Mouse (Mus musculus): ENCODE data around the gene Lmo7. TPM values are rescaled to one million over a fixed set of nuclear protein-coding genes. Genes with fewer than 3 reads are reported as not detected.

The Lmo7 gene
- polyA plus RNA-seq, 1 experiment: 0.79 TPM

DNA sequence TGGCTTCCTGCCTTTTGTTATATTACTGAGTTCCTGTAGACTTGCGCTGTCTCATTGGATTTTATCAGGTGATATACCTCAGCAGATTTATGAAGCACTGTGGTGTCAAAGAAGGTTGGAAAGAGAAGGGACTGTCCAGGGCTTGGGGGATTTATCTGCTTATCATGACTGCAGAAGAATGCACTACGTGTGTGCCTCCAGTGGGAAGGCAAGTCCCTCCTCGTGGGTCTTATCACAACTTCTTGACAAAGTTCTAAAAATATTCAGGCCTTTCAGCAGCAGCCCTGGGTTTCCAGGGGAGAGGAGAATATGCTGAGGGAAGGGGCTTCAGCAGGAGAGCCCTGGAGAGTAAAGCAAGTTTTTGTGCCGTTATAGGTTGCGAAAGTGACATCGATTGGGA, 154.0 kb downstream of the Lmo7 start:
- DNase-seq (ENCODE audit: low read depth in 1 of 2, low spot score in 2 of 2): no peak
- no peaks in the 10 kb centered on the region for H3K4me1 ChIP-seq (ENCODE audit: control insufficient read depth, insufficient read depth, insufficient read length)
- 82% methylated on average over 6 of the region's 6 CpGs for WGBS
- H3K4me3 ChIP-seq (ENCODE audit: extremely low read depth, insufficient read depth, insufficient read length): no peak overlapping the region
- H3K27ac ChIP-seq (ENCODE audit: insufficient read depth, low read length): no peak overlapping the region
- H3K27me3 ChIP-seq (ENCODE audit: control insufficient read depth, insufficient read depth, low read length): no peaks in the 10 kb centered on the region
- H3K36me3 ChIP-seq (ENCODE audit: control insufficient read depth, insufficient read depth, low read length): no peaks in the 10 kb centered on the region
- TF ChIP-seq POLR2A (IDR thresholded peaks at IDR 0.05; ENCODE audit: low read depth, low read length) (no peak), CTCF (IDR thresholded peaks at IDR 0.05; ENCODE audit: extremely low read depth, insufficient read depth, insufficient read length, insufficient replicate concordance) (no peak)

DNA sequence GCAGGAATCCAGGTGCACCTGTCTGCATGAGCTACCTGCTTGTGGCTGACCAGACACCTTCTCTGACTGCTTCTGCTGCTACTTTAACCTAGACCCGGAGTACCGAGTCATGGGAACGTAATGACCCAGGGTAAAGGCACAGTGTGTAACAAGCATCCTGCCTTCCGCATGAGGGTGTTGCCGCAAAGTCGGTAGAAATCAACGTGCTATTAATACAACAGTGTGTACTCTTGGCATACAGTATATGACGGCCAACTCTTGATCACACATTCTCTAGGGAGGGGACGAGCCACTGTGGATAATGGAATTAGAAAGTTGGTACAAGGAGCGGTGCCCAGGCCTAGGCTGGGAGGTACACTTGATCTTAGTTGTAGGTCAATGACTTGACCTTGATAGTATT, 156.6 kb downstream of the Lmo7 start:
- no peaks in the 10 kb centered on the region for H3K36me3 ChIP-seq (ENCODE audit: control insufficient read depth, insufficient read depth, low read length)
- no peak overlapping the region for H3K27ac ChIP-seq (ENCODE audit: insufficient read depth, low read length)
- no peak overlapping the region for H3K4me3 ChIP-seq (ENCODE audit: extremely low read depth, insufficient read depth, insufficient read length)
- 93% methylated on average over 10 of the region's 10 CpGs for WGBS
- TF ChIP-seq CTCF (IDR thresholded peaks at IDR 0.05; ENCODE audit: extremely low read depth, insufficient read depth, insufficient read length, insufficient replicate concordance) (no peak), POLR2A (IDR thresholded peaks at IDR 0.05; ENCODE audit: low read depth, low read length) (no peak)
- no peaks in the 10 kb centered on the region for H3K27me3 ChIP-seq (ENCODE audit: control insufficient read depth, insufficient read depth, low read length)
- no peak for DNase-seq (ENCODE audit: low read depth in 1 of 2, low spot score in 2 of 2)
- H3K4me1 ChIP-seq (ENCODE audit: control insufficient read depth, insufficient read depth, insufficient read length): no peaks in the 10 kb centered on the region

DNA sequence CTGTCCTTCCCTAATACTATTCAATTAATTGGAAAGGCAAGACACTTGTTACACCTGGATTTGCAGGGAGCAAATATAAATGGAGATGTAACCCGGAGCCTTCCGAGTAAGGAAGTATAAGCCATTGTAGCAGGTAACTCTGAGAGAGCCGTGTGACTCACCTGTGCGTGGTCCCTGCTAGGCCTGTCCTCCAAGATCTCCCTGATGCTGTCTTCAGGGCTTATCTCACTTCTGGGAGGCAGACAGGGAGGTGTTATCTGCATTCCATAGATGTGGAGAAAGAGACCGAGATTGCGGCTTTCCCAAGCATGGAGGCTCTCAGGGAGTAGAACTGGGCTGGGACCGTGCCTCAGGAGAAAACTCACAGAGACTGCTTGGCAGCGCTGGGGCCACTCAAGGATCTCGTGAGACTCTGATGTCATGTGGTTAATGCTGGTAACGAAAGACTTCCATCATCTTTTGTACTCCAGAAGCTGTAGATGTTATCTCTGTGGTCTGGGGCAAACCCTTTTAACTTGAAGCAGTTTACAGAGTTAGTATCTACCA, 162.2 kb downstream of the Lmo7 start:
- H3K27me3 ChIP-seq (ENCODE audit: control insufficient read depth, insufficient read depth, low read length): no peaks in the 10 kb centered on the region
- 77% methylated on average over 10 of the region's 10 CpGs for WGBS
- H3K4me1 ChIP-seq (ENCODE audit: control insufficient read depth, insufficient read depth, insufficient read length): no peaks in the 10 kb centered on the region
- H3K27ac ChIP-seq (ENCODE audit: insufficient read depth, low read length): no peak overlapping the region
- H3K4me3 ChIP-seq (ENCODE audit: extremely low read depth, insufficient read depth, insufficient read length): no peak overlapping the region
- no peak for DNase-seq (ENCODE audit: low read depth in 1 of 2, low spot score in 2 of 2)
- H3K36me3 ChIP-seq (ENCODE audit: control insufficient read depth, insufficient read depth, low read length): no peaks in the 10 kb centered on the region
- TF ChIP-seq CTCF (IDR thresholded peaks at IDR 0.05; ENCODE audit: extremely low read depth, insufficient read depth, insufficient read length, insufficient replicate concordance): no peak
- no peak for TF ChIP-seq POLR2A (IDR thresholded peaks at IDR 0.05; ENCODE audit: low read depth, low read length)

DNA sequence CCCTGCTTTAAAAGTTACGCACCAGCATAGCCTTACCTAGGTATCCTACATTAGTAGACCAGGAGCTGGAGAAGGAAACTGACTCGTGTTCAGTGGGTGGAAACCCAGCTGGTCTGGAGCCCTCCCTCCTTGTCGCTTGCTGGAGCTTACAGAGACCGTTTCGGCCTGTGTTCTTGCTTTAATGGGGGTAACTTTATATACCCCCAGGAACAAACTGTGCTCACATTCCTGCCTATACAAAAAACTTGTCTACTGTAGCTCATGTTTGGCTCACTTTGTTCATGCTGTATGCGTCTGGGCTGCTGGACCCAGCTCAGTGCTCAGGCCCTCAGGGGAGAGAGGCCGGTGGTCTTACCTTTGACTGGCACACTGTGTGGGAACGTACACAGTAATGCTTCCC, 162.7 kb downstream of the Lmo7 start:
- H3K27ac ChIP-seq (ENCODE audit: insufficient read depth, low read length): no peak overlapping the region
- no peak for DNase-seq (ENCODE audit: low read depth in 1 of 2, low spot score in 2 of 2)
- H3K4me1 ChIP-seq (ENCODE audit: control insufficient read depth, insufficient read depth, insufficient read length): no peaks in the 10 kb centered on the region
- H3K36me3 ChIP-seq (ENCODE audit: control insufficient read depth, insufficient read depth, low read length): no peaks in the 10 kb centered on the region
- H3K4me3 ChIP-seq (ENCODE audit: extremely low read depth, insufficient read depth, insufficient read length): no peak overlapping the region
- no peak for TF ChIP-seq CTCF (IDR thresholded peaks at IDR 0.05; ENCODE audit: extremely low read depth, insufficient read depth, insufficient read length, insufficient replicate concordance)
- TF ChIP-seq POLR2A (IDR thresholded peaks at IDR 0.05; ENCODE audit: low read depth, low read length): no peak
- WGBS: 87% methylated on average over 8 of the region's 8 CpGs
- no peaks in the 10 kb centered on the region for H3K27me3 ChIP-seq (ENCODE audit: control insufficient read depth, insufficient read depth, low read length)

DNA sequence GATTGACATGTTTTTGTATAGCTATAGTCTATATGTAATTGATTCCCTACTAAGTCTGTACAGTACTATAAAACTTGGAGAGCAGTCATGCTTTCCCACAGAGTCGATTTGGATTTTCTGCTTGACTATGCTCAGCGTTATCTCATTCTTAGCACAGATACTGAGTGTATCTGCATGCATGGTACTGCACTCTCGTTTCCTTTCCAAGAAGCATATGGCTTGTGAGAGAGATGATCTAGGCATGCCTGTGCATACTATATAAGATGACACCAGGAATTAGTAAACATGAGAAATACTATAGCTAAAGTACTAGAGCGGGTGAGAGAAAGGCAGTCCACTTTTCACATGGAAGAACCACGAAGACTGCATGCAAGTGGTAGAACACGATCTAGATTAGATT, 163.5 kb downstream of the Lmo7 start:
- no peak overlapping the region for H3K27ac ChIP-seq (ENCODE audit: insufficient read depth, low read length)
- no peaks in the 10 kb centered on the region for H3K4me1 ChIP-seq (ENCODE audit: control insufficient read depth, insufficient read depth, insufficient read length)
- TF ChIP-seq CTCF (IDR thresholded peaks at IDR 0.05; ENCODE audit: extremely low read depth, insufficient read depth, insufficient read length, insufficient replicate concordance) (no peak), POLR2A (IDR thresholded peaks at IDR 0.05; ENCODE audit: low read depth, low read length) (no peak)
- whole genome bisulfite sequencing: 90% methylated on average over 6 of the region's 6 CpGs
- no peaks in the 10 kb centered on the region for H3K36me3 ChIP-seq (ENCODE audit: control insufficient read depth, insufficient read depth, low read length)
- DNase-seq (ENCODE audit: low read depth in 1 of 2, low spot score in 2 of 2): no peak
- no peak overlapping the region for H3K4me3 ChIP-seq (ENCODE audit: extremely low read depth, insufficient read depth, insufficient read length)
- no peaks in the 10 kb centered on the region for H3K27me3 ChIP-seq (ENCODE audit: control insufficient read depth, insufficient read depth, low read length)

DNA sequence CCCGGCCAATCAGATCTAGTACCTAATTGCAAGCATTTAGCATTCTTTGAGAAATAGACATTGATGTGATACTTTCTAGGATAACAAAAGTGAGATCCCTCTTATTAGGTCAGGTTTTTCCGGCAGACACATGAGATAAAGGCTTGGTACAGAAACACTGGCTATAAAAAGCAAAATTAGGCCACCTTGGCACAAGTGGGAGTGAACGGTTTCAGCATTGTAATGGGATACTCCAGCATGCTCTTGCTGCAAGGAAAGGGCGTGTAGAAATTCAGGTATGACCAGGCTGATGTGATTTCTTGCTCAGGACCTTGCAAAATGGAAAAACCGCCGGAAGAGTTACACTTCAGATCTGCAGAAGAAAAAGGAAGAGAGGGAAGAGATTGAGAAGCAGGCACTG, 168.5 kb downstream of the Lmo7 start:
- no peak overlapping the region for H3K4me3 ChIP-seq (ENCODE audit: extremely low read depth, insufficient read depth, insufficient read length)
- no peaks in the 10 kb centered on the region for H3K36me3 ChIP-seq (ENCODE audit: control insufficient read depth, insufficient read depth, low read length)
- DNase-seq (ENCODE audit: low read depth in 1 of 2, low spot score in 2 of 2): no peak
- TF ChIP-seq POLR2A (IDR thresholded peaks at IDR 0.05; ENCODE audit: low read depth, low read length): no peak
- TF ChIP-seq CTCF (IDR thresholded peaks at IDR 0.05; ENCODE audit: extremely low read depth, insufficient read depth, insufficient read length, insufficient replicate concordance): no peak
- no peaks in the 10 kb centered on the region for H3K4me1 ChIP-seq (ENCODE audit: control insufficient read depth, insufficient read depth, insufficient read length)
- H3K27ac ChIP-seq (ENCODE audit: insufficient read depth, low read length): no peak overlapping the region
- 88% methylated on average over 6 of the region's 6 CpGs for WGBS
- H3K27me3 ChIP-seq (ENCODE audit: control insufficient read depth, insufficient read depth, low read length): no peaks in the 10 kb centered on the region

DNA sequence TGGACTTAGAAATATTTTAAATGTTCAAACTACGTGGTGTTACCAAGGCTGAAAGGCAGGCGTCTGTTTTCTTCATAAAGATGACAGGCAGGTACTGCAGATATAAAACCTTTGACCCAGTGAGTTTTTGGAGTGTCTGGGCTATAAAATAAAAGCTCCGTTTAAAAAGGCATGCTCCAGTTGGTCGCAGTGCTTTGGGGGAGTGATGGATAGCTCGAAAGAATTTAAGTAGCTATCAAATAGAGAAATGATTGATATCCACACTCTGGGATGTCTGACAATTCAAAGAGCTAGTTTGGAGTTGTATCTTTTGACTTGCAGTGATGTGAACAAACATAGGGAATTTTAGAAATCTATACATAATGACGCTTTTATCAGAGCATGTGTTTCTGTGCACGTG, 171.7 kb downstream of the Lmo7 start:
- no peak for DNase-seq (ENCODE audit: low read depth in 1 of 2, low spot score in 2 of 2)
- H3K4me3 ChIP-seq (ENCODE audit: extremely low read depth, insufficient read depth, insufficient read length): no peak overlapping the region
- no peaks in the 10 kb centered on the region for H3K4me1 ChIP-seq (ENCODE audit: control insufficient read depth, insufficient read depth, insufficient read length)
- H3K36me3 ChIP-seq (ENCODE audit: control insufficient read depth, insufficient read depth, low read length): no peaks in the 10 kb centered on the region
- H3K27me3 ChIP-seq (ENCODE audit: control insufficient read depth, insufficient read depth, low read length): no peaks in the 10 kb centered on the region
- H3K27ac ChIP-seq (ENCODE audit: insufficient read depth, low read length): no peak overlapping the region
- 92% methylated on average over 7 of the region's 7 CpGs for WGBS
- TF ChIP-seq CTCF (IDR thresholded peaks at IDR 0.05; ENCODE audit: extremely low read depth, insufficient read depth, insufficient read length, insufficient replicate concordance) (no peak), POLR2A (IDR thresholded peaks at IDR 0.05; ENCODE audit: low read depth, low read length) (no peak)

All from spleen, adult 2 months (tissue).